Mouse (Mus musculus) neural tube, embryonic 12.5 days (tissue): ENCODE measurements around the gene Zeb2. TPM values are rescaled to one million over a fixed set of nuclear protein-coding genes. Genes with fewer than 3 reads are reported as not detected.

ENCODE experiments used
- ATAC-seq: fragments of 200-750 bp; cut with Nextera tagmentation; 2 replicates; pipeline ENCODE4 v1.8.0; 2017; ENCODE audit warnings: low read depth, mild to moderate bottlenecking, moderate TSS enrichment, moderate library complexity; ENCODE audit not compliant: low FRiP score
- H3K27ac ChIP-seq: fragments of 300-500 bp; sonication (generic); 2 replicates; pipeline ENCODE4 v1.5.1; 2016
- H3K27me3 ChIP-seq: fragments of 300-500 bp; sonication (generic); replicated peaks from 2 replicates; pipeline ENCODE4 v1.6.1; 2016; ENCODE audit warnings: mild to moderate bottlenecking
- H3K36me3 ChIP-seq: fragments of 300-500 bp; sonication (generic); 2 replicates; pipeline ENCODE4 v1.6.1; 2016; ENCODE audit warnings: mild to moderate bottlenecking
- H3K4me1 ChIP-seq: fragments of 300-500 bp; sonication (generic); 2 replicates; pipeline ENCODE4 v1.6.1; 2016
- H3K4me2 ChIP-seq: fragments of 300-500 bp; sonication (generic); replicated peaks from 2 replicates; pipeline ENCODE4 v1.6.1; 2016; ENCODE audit warnings: mild to moderate bottlenecking
- H3K4me3 ChIP-seq: fragments of 300-500 bp; sonication (generic); 2 replicates; pipeline ENCODE4 v1.5.1; 2016
- H3K9ac ChIP-seq: fragments of 300-500 bp; sonication (generic); 2 replicates; pipeline ENCODE4 v1.6.1; 2016; ENCODE audit warnings: mild to moderate bottlenecking
- H3K9me3 ChIP-seq: fragments of 300-500 bp; sonication (generic); 2 replicates; pipeline ENCODE4 v1.6.1; 2016; ENCODE audit warnings: mild to moderate bottlenecking
- WGBS: fragments of 180-500 bp; shearing (Covaris S2); methylation state at CpG from one replicate; pipeline ENCODE4 v1.1.7; 2016; 5-methylcytosine and 5-hydroxymethylcytosine counted together
- polyA plus RNA-seq: library from polyadenylated mRNA; unstranded; fragments of >200 nt; fragmentation: Nextera tagmentation; extraction: Ambion mirVana; gene quantifications from 2 replicates; pipeline ENCODE4 v1.2.1, GENCODE M21; 2016

Gene Zeb2
- polyA plus RNA-seq, 1 experiment from 2014 or later = 55.6 TPM

DNA sequence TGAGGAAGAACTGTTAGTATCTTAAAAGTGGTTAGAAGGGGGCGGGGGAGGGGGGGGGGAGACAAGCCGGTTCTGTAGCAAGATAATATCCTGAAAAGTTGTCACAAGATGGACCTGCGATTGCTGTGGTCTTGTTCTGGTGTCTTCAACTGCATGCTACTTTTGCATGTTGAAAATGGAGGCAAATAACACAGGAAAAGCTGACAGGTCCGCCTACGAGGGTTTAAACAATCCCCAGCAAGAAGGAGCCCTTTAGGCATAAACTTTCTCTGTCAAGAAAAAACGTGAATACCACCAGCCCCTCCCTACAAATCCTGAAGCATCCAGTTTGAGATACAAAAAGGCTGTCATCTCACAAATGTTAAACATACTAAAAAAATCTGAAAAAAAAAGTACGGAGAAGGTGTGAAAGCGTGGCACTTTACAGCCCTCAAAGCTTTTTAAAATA, 15.0 kb downstream of the Zeb2 start:
- no peaks in the 10 kb centered on the region for H3K36me3 ChIP-seq
- H3K4me1 ChIP-seq = peaks cover 83% of the 10 kb centered on the region
- no peak overlapping the region for H3K27ac ChIP-seq
- no peaks in the 10 kb centered on the region for H3K27me3 ChIP-seq
- H3K9ac ChIP-seq = no peak overlapping the region
- no peaks in the 10 kb centered on the region for H3K9me3 ChIP-seq
- H3K4me3 ChIP-seq = no peak overlapping the region
- WGBS = 51% methylated on average over 8 of the region's 8 CpGs
- no peak overlapping the region for H3K4me2 ChIP-seq
- no peak for ATAC-seq

DNA sequence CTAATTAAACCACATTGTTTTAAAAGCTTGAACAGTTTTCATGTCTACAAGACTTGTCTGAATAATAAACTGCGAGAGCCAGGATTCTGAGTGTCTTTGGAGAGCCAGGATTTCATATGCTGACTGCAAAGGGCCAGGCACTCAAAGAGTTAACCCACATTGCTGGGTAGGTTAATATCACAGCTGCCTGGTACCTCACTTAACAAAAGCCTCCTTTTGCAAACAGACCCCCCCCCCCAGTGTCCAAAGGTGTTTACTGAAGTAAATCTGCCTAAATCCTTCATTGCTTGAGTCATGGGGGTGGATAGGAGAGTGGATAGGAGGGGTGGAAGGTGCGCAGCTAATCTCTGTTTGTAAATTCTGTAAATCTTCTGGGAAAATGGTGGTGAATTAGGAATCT, 15.6 kb downstream of the Zeb2 start:
- H3K27ac ChIP-seq = no peak overlapping the region
- no peaks in the 10 kb centered on the region for H3K27me3 ChIP-seq
- no peaks in the 10 kb centered on the region for H3K36me3 ChIP-seq
- 74% methylated on average over 2 of the region's 2 CpGs for WGBS
- peaks cover 87% of the 10 kb centered on the region for H3K4me1 ChIP-seq
- H3K9ac ChIP-seq = no peak overlapping the region
- no peak overlapping the region for H3K4me2 ChIP-seq
- H3K4me3 ChIP-seq = no peak overlapping the region
- no peak for ATAC-seq
- no peaks in the 10 kb centered on the region for H3K9me3 ChIP-seq

- H3K4me1 ChIP-seq = peaks cover 85% of the 10 kb centered on the region
- no peak overlapping the region for H3K27ac ChIP-seq
- no peak for ATAC-seq
- H3K27me3 ChIP-seq = no peaks in the 10 kb centered on the region
- H3K4me2 ChIP-seq = no peak overlapping the region
- no peaks in the 10 kb centered on the region for H3K36me3 ChIP-seq
- no peaks in the 10 kb centered on the region for H3K9me3 ChIP-seq
- H3K4me3 ChIP-seq = no peak overlapping the region
- no peak overlapping the region for H3K9ac ChIP-seq
- WGBS = 56% methylated on average over 4 of the region's 4 CpGs
Measured at GRCm38 (mm10) chr2:45101040-45101439, 16.2 kb downstream of the Zeb2 start.

DNA sequence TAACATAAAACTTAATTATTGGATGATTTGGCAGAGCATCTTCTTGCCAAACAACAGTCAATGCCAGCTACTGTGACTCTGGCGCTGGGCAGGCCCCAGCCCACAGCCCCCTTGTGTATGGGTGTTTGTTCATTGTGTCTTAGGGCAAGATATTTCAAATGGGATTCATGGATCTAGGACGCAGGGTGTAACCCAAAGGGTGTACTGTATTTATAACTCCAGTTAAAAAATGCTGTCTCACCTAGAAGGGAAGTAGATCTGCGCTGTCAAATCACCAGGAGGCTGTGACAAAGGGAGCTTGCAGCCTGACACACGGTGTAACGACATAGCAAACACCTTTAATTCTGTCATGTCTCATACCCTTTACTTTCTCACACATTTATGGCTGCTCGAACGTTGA, 16.6 kb downstream of the Zeb2 start:
- Histone ChIP-seq H3K36me3 (no peaks in the 10 kb centered on the region), H3K27me3 (no peaks in the 10 kb centered on the region), H3K4me1 (peaks cover 85% of the 10 kb centered on the region), H3K9ac (no peak overlapping the region), H3K9me3 (no peaks in the 10 kb centered on the region), H3K27ac (no peak overlapping the region), H3K4me3 (no peak overlapping the region), H3K4me2 (no peak overlapping the region)
- no peak for ATAC-seq
- 56% methylated on average over 7 of the region's 7 CpGs for WGBS

DNA sequence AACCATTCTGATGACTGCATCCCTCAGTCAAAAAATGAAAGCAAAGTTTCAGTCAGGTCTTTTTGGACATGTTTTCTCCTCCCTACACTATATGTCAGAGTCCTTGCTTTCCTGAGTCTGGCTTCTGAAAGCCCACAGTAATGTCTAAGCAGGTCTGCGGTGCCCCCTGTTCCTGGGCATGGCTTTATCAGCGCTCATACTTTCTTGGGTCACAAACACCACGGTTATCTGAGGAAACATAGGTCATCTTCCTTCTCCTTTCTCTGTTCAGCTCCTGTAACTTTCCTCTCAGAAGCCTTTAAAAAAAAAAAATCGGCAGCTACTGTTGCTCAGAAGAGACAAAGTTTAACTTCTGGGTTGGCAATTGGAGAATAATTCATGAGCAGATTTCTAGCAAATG, 17.2 kb downstream of the Zeb2 start:
- peaks cover 81% of the 10 kb centered on the region for H3K4me1 ChIP-seq
- 76% methylated on average over 4 of the region's 4 CpGs for WGBS
- ATAC-seq = no peak
- no peak overlapping the region for H3K4me2 ChIP-seq
- H3K36me3 ChIP-seq = no peaks in the 10 kb centered on the region
- H3K4me3 ChIP-seq = no peak overlapping the region
- no peak overlapping the region for H3K27ac ChIP-seq
- H3K9ac ChIP-seq = no peak overlapping the region
- no peaks in the 10 kb centered on the region for H3K27me3 ChIP-seq
- no peaks in the 10 kb centered on the region for H3K9me3 ChIP-seq

- 80% methylated on average over 4 of the region's 4 CpGs for WGBS
- Histone ChIP-seq H3K27me3 (no peaks in the 10 kb centered on the region), H3K36me3 (no peaks in the 10 kb centered on the region), H3K4me2 (no peak overlapping the region), H3K4me3 (no peak overlapping the region), H3K4me1 (peaks cover 72% of the 10 kb centered on the region), H3K9me3 (no peaks in the 10 kb centered on the region), H3K9ac (no peak overlapping the region), H3K27ac (no peak overlapping the region)
- no peak for ATAC-seq
Measured at GRCm38 (mm10) chr2:45099081-45099480, 18.1 kb downstream of the Zeb2 start.

DNA sequence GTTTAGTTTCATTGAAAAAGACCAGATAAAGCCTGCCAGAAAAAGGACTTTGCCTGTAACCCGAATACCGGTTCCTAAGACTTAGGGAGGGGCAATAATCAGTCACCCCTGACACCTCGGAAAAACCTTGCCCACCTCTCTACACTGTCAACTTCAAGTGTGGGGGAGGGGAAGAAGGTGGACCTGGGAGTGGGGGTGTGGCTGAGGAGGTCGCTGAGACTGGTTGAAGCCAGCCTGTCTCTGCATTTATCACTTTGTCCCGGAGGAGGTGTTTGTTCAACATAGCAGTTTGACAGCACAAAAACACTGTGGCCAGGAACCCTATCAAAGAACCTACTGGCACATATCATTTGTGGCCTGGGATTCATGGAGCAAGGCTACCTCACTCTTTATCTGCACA, 19.2 kb downstream of the Zeb2 start:
- no peak overlapping the region for H3K4me3 ChIP-seq
- H3K27ac ChIP-seq = no peak overlapping the region
- H3K9ac ChIP-seq = no peak overlapping the region
- no peaks in the 10 kb centered on the region for H3K9me3 ChIP-seq
- H3K36me3 ChIP-seq = peaks cover 3% of the 10 kb centered on the region; the same call in 1 of the 2 replicates
- no peaks in the 10 kb centered on the region for H3K27me3 ChIP-seq
- 4% methylated on average over 5 of the region's 5 CpGs for WGBS
- ATAC-seq = no peak
- H3K4me1 ChIP-seq = peaks cover 72% of the 10 kb centered on the region
- H3K4me2 ChIP-seq = peak overlapping the region; percentile 21; the same call in 1 of the 2 replicates

- no peaks in the 10 kb centered on the region for H3K27me3 ChIP-seq
- ATAC-seq = no peak; the same call in 1 of the 2 replicates
- peaks cover 3% of the 10 kb centered on the region; the same call in 1 of the 2 replicates for H3K36me3 ChIP-seq
- H3K4me2 ChIP-seq = peak overlapping the region; percentile 28
- no peak overlapping the region for H3K27ac ChIP-seq
- peaks cover 62% of the 10 kb centered on the region for H3K4me1 ChIP-seq
- WGBS = 33% methylated on average over 10 of the region's 10 CpGs
- no peaks in the 10 kb centered on the region for H3K9me3 ChIP-seq
- no peak overlapping the region for H3K4me3 ChIP-seq
- no peak overlapping the region for H3K9ac ChIP-seq
Measured at GRCm38 (mm10) chr2:45096638-45097247, 20.5 kb downstream of the Zeb2 start.

DNA sequence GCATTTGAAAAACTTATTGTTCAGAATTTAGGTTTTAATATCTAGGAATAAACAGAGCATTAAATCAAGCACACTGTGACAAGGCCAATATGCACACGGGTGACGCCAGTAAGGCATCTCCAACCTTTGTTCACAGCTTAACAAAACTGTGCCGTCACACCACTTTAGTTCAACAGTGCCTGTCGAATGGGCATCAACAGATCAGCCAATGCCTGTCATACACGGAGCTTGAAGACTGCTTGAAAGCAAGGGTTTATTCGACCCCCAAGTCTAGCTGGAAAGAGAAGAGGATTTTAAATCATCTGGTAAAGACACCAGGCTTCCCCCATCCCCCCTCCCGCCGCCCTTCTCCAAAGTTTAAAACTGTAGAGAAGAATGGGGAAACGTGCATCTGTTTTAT, 21.4 kb downstream of the Zeb2 start:
- ATAC-seq = peak; percentile 69
- Histone ChIP-seq H3K4me3 (no peak overlapping the region), H3K4me1 (peaks cover 53% of the 10 kb centered on the region), H3K4me2 (no peak overlapping the region), H3K36me3 (peaks cover 3% of the 10 kb centered on the region; the same call in 1 of the 2 replicates), H3K27ac (no peak overlapping the region), H3K9ac (no peak overlapping the region), H3K9me3 (no peaks in the 10 kb centered on the region), H3K27me3 (no peaks in the 10 kb centered on the region)
- WGBS = 18% methylated on average over 9 of the region's 9 CpGs

GRCm38 (mm10) chr2:45094371-45094967, 22.7 kb downstream of the Zeb2 start:
- H3K9me3 ChIP-seq = no peaks in the 10 kb centered on the region
- no peak overlapping the region for H3K27ac ChIP-seq
- H3K27me3 ChIP-seq = no peaks in the 10 kb centered on the region
- no peak overlapping the region for H3K9ac ChIP-seq
- 77% methylated on average over 2 of the region's 2 CpGs for WGBS
- H3K4me1 ChIP-seq = peaks cover 53% of the 10 kb centered on the region
- no peak for ATAC-seq
- no peak overlapping the region for H3K4me2 ChIP-seq
- no peak overlapping the region for H3K4me3 ChIP-seq
- H3K36me3 ChIP-seq = peaks cover 3% of the 10 kb centered on the region; the same call in 1 of the 2 replicates

GRCm38 (mm10) chr2:45093479-45093878, 23.7 kb downstream of the Zeb2 start:
- Histone ChIP-seq H3K36me3 (peaks cover 3% of the 10 kb centered on the region; the same call in 1 of the 2 replicates), H3K9ac (no peak overlapping the region), H3K9me3 (no peaks in the 10 kb centered on the region), H3K4me1 (peaks cover 54% of the 10 kb centered on the region), H3K27ac (no peak overlapping the region), H3K4me2 (no peak overlapping the region), H3K4me3 (no peak overlapping the region), H3K27me3 (no peaks in the 10 kb centered on the region)
- 83% methylated on average over 7 of the region's 7 CpGs for WGBS
- ATAC-seq = no peak

GRCm38 (mm10) chr2:45092654-45093053, 24.5 kb downstream of the Zeb2 start:
- Histone ChIP-seq H3K27me3 (no peaks in the 10 kb centered on the region), H3K9me3 (no peaks in the 10 kb centered on the region), H3K9ac (no peak overlapping the region), H3K27ac (no peak overlapping the region), H3K4me1 (peaks cover 54% of the 10 kb centered on the region), H3K4me3 (no peak overlapping the region), H3K36me3 (peaks cover 3% of the 10 kb centered on the region; the same call in 1 of the 2 replicates), H3K4me2 (no peak overlapping the region)
- no peak for ATAC-seq
- WGBS = 83% methylated on average over 5 of the region's 5 CpGs
